Mouse (Mus musculus) adrenal gland, adult (tissue): ENCODE measurements around the gene Fbxl5.

ENCODE experiments used
- DNase-seq, 2 experiments: peaks; one replicate each; pipeline ENCODE4 v3.0.0; 2022 to 2023; ENCODE audit warnings: low spot score in 1 of 2; ENCODE audit not compliant: inconsistent age in 2 of 2

Gene Fbxl5

DNA sequence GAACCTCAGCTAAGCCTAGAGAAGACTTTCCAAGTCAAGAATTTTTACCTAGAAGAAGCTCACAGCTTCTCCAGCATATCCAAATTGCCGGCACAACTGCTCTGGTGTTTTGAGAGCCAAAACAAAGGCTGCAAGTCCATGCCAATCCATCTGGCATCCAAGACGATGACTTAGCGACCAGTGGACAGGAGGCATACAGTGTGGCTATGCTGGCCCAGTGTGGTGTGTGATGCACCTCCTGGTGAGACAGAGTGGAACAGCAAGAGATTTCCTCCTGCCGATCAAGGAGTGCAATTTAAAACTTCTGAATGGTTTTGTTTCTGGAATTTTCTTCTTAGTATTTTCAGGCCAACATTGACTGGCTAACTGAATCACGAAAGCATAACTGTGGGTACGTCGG lies 15.2 kb upstream of the Fbxl5 start:
- DNase-seq = no peak

- no peak for DNase-seq
These were observed 5.9 kb upstream of the Fbxl5 start for GRCm38 (mm10) chr5:43827366-43827765.

DNA sequence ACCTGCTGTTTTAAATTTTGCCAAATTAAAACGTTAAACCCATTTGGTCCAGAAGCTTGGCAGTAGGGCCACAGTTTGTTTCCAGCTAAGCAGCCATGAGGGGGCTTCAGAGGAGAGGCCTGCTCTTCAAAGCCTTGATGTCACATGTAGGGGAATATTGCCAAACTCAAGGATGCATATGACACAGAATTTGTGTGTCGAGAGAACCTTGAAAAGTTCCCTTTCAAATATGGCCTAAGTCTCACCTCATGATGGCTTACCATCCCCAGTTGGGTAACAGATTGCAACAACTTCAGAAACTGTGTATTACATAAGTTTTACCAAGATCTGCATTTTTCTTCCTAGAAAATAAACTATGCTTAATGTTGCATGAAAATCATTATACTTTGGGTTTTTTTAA lies 5.4 kb upstream of the Fbxl5 start:
- no peak for DNase-seq

- no peak for DNase-seq
These were observed 3.1 kb upstream of the Fbxl5 start for GRCm38 (mm10) chr5:43824580-43824979.

- no peak for DNase-seq
These were observed 1.4 kb upstream of the Fbxl5 start for GRCm38 (mm10) chr5:43822824-43823223.

DNA sequence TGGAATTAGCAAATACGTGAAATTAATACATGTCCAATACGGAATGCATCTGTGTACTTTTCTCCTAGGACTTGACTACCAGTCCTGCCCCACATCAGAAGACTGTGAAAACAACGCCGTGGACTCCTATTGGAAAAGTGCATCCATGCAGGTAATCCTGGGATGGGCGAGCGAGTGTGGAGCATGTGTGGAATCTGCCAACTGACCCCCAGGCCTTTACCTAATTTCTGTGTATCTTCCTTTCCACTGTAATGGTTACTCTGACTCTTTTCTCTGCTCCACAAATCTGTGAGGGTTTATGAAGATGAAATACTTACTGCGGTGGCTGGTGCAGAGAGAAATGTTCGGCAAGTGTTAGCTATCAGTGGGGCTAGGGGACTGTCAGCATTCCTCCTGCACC lies 761 bp upstream of the Fbxl5 start:
- no peak for DNase-seq

- no peak for DNase-seq
These were observed 653 bp downstream of the Fbxl5 start for GRCm38 (mm10) chr5:43820785-43821184.

DNA sequence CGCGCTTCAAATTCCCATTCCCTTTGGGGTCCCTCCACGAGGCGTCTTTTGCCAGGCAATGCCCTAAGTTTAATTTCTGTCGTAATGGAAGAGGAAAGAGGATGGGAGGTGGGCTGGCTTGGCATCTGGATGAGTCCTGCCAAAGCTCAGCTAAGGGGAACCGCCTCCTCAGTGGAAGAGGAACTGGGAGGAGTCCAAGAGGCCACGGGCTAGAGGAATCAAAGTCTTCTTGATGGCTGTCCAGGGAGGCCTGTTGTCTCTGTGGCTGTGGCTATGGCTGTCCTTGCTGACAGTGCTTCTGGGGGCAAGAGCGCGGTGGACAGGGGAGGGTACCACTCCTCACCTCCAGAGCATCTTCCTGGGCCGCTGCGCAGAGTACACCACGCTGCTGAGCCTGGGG lies 2.7 kb downstream of the Fbxl5 start, which contains the start of gene Bst1:
TSS of gene Bst1 (plus strand) at position 191 of the 400 bp plus-strand sequence.
- peak in 1 of 2 experiments; percentile 30 for DNase-seq

DNA sequence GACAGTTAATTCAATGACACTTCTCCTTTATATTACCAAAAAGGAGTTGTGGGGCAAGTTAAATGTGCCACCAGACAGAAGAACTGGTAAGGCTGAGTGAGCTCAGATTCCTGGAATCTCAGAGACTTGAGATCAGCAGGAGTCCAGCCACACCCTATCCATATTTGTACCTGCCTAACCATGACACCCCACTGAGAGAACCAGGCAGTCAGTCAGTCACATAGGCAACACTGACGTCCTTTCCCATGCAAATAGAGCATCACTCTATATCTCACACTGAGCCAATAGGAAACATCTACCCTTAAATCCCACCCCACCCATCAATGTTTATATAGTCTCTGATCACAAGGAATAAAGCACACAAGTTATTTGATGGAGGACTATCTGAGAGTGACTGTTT lies 5.7 kb downstream of the Fbxl5 start:
- no peak for DNase-seq

DNA sequence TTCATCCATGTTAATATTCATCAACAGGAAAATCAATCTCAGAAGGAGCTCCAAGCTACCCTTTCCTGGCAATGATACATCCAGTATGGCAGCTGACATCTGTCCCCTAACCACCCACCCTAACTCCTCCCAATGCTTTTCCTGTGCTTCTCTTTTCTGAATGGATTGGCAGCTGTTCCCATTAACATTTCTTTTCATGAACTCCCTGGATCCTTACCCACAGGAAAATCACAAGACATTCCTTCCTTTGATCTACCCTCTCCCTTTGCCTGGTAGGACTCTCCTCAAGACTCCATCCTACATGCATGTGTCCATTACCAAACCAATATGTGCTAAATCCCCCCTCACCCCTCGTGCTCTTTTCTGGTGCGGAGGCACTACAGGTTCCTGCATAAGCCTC lies 6.9 kb downstream of the Fbxl5 start:
- no peak for DNase-seq

DNA sequence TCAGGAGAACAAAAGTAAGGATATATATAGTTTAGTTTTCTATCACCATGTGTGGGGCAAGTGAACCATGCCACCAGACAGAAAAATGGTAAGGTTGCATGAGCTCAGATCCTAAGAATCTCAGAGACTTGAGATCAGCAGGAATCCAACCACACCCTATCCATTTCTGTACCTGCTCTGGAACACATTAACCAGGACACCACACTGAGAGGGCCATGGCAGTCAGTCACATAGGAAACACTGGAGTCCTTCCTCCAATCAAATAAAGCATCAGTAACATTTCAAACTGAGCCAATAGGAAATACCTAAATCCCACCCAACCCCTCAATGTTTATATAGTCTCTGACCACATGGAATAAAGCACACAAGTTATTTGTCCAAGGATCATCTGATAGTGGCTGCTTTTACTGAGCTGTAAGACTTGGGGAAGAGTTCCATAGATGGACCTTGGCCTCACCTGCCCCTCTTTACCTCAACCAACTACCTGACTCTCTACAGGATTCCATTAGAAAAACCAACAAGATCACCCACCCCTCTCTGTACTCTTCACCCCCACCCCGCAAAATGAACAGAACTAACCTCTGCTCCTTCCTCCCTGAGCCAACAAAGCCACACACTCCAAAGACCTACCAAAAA lies 10.9 kb downstream of the Fbxl5 start:
- no peak for DNase-seq

DNA sequence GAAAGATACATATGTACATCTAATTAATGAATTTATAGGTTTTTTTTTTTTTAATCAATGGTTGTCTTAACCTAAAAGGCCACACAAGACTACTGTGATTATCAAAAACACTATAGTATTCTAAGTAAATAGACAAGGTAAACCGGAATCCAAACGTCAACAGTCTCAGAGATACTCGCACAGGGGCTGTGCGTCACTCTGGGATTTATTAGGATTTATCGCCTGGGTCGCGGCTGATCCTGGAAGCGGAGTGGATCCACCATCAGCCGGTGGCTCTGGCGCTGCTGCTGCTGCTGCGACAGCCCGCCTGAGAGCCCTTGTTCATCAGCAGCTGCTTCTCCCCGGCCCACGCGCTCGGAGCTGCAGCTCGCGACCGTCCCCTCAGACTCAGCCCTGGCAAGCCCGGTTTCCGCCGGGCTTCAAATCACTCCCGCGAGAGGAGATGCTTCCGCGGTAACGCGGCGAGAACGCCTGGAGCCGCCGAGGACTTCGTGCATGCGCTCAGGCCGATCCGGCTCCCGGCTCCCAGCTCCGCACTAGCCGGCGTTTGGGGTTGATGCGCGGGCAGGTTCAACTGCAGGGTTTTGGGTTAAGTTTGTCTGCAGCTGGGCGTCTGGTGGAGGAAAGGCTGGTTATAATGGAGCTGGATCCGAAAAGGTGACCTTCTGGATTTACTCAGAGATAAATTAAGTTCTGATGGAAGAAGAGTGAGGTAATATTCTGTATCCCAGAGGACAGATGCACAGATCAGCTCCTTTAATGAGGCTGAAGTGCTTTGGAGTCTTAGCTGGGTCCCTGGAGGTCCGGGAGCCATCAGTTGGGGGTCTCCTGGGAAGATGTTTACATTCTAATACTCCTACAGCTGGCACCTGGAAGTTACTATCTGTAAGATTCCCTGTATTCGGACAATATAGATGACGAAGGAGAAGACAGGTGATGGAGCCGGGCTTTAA lies 13.4 kb downstream of the Fbxl5 start:
- DNase-seq = peak; percentile 80 to 92

GRCm38 (mm10) chr5:43806914-43807313 lies 14.5 kb downstream of the Fbxl5 start:
- no peak for DNase-seq

DNA sequence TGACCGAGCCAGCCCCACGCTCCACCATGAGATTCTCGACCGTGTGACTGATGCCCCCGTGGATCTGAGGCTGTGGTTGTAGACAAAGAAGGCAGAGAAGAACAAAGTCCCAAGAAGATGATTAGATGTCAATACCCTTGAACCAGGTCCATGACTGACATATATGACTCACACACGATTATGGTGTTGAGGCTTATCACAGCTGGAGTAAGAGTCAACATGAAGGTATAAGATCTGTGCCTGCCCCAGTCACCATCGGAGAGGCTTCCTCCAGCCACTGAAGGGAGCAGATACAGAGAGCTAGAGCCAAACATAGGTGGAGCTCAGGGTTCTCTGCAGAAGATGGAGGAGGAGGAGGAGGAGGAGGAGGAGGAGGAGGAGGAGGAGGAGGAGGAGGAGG lies 15.1 kb downstream of the Fbxl5 start:
- DNase-seq = no peak

DNA sequence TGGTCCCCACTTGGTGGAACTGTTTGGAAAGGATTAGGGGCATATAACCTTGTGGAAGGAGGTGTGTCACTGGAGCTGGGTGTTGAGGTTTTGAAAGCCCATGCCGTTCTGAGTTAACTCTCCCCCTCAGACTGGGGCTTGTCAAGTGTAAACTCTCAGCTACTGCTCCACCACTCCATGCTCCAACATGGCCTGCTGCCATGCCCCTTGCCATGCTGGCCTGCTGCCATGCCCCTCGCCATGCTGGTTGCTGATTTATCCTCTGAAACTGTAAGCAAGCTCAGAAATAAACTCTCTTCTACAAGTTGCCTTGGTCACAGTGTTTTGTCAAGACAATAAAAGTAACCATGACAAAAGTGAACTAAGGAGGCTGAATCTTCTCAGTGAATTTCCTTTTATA lies 16.0 kb downstream of the Fbxl5 start:
- DNase-seq = no peak

DNA sequence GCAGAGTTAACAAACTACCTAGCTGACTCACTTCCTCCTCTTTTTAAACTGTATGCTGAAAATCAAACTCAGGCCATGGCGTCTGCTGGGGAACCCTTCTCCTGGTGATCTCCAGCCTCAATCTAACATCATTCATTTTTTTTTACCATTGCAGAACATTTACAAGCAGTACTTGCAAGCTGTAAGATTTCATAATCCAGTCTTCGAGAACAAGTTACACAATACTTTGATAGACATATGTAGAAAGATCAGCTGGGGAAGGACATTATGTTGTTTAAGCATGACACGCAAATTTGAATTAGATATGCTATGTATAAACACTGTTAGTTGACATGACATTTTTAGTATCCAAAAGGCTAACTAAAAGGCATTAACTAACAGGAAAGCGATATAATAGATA lies 19.6 kb downstream of the Fbxl5 start:
- no peak for DNase-seq

- DNase-seq = no peak
These were observed 20.2 kb downstream of the Fbxl5 start for GRCm38 (mm10) chr5:43801253-43801652.

DNA sequence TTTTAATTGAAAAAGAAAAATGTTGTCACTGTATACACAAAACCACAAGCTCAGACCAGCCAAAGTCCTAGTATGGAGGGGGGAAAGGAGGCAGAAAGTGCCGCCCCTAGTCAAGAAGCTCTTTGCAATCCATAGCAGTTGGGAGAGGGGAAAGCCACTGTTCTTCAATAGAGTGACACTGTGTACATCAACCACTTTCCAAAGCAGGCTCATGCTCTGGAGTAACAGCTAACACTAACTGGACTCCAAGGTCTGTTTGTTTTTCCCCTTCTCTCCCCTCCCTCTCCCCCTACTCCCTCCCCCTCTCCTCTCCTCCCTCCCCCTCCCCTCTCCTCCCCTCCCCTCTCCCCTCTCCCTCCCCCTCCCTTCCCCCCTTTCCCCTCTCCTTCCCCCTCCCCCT lies 20.7 kb downstream of the Fbxl5 start:
- DNase-seq = no peak

DNA sequence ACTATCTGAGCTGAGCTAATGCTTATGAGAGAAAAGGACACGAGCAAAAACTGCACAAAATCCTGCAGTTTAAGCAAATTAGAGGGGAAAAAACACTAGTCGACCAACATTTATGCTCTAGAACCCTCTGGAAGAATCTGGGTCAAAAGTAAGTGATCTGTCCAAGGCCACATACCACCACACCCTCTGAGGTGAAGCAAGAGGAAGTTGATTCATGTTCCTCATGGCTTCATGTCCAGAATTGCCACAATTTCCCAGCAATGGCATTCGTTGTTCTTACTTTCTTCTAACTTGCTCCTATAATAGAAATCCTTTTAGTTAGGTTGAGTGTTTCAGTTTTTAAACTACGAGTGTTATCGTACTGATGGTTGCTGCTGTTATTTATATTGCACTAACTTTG lies 21.9 kb downstream of the Fbxl5 start:
- DNase-seq = peak in 1 of 2 experiments; percentile 54

GRCm38 (mm10) chr5:43792354-43792753 lies 29.1 kb downstream of the Fbxl5 start:
- DNase-seq = no peak

DNA sequence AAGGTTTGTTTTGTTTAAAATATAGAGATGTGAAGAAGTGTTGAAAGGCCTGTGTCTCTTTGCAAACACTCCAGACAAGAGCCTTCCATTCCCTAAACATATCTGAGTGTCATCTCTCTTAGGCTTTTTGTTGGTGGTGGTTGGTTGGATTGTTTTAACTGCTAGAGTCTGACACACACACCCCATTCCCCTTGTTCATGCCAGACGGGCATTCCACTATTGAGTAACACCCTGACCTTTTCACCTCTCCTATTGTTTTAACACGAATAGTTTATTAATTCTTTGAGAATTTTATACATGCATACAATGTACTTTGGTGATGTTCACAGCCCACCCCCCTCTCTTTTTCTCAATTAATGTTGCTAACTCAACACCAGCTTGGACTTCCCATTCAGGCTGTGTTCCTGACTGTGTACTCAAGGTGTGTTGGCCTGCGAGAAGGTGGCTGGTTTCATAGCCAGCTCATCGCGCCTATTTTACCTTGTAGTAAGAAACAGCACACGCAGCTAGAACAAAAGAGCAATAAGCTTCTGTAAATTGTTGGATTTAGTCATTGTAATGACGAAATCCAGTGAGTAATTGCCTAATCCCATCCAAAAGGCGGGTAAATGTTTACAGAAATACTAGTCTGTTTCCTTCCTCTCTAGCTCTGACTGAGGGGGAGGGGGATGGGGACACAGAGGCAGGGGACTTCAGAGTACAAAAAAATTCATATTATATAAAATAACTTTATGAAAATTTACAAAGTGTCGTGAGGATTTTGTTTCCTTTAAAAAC lies 33.3 kb downstream of the Fbxl5 start:
- peak in 1 of 2 experiments; percentile 52 for DNase-seq

DNA sequence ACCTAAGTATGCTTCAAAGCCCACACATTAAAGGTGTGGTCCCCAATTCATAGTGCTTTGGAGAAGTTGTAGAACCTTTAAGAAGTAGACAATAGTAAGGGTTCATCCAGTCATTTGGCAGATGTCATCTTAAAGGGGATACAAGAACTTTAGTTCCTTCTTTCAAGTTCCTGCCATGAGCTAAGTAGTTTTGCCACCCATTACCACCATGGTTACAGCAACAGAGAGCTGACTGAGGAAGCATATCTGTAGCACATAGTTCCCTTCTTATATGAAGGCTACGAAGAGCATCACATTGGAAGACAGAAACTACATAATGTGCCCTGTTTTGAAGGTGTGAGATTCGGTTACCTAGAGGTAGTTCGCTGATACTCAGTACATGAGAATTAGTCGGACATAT lies 34.8 kb downstream of the Fbxl5 start:
- DNase-seq = no peak
